Mouse (Mus musculus) Patski (cell line): Measurements from ENCODE around the gene Coq10a. TPM values are rescaled to one million over a fixed set of nuclear protein-coding genes. Genes with fewer than 3 reads are reported as not detected.

Experiments used
- ATAC-seq: fragments of 100-300 bp; one replicate; pipeline ENCODE4 v1.8.0; 2021
- CTCF ChIA-PET: fragments of 350-600 bp; sonication (Branson Sonifier 250); formaldehyde crosslinking; loops from one replicate; lab custom pipeline; 2022; ENCODE audit warnings: inconsistent platforms; lab: Charles Lee
- POLR2A ChIA-PET: fragments of 350-600 bp; sonication (Branson Sonifier 250); formaldehyde crosslinking; loops from one replicate; lab custom pipeline; 2022; ENCODE audit warnings: antibody characterized with exemption, inconsistent platforms; lab: Charles Lee
- DNase-seq: peaks from one replicate; pipeline ENCODE4 v3.0.0-alpha.2; 2011; ENCODE audit warnings: low read depth, low spot score
- H3K27me3 ChIP-seq: fragments of 371-371 bp; one replicate; pipeline ENCODE4 v1.5.1; 2021
- CTCF ChIP-seq: fragments of 100-300 bp; IDR thresholded peaks from one replicate; pipeline ENCODE4 v1.5.1; 2021
- in situ Hi-C: fragments of 300-500 bp; cut with MboI; formaldehyde crosslinking; loops from 3 replicates; pipeline ENCODE4 v1.11.1; 2018; ENCODE audit warnings: low pct_unique_long_range_greater_than_20kb, mixed read lengths
- polyA plus RNA-seq: library from polyadenylated mRNA; unstranded; gene quantifications from one replicate; pipeline ENCODE4 v1.2.3, GENCODE M21; 2021

Coq10a gene
- polyA plus RNA-seq, 1 experiment from 2014 or later = 34.5 TPM

- DNase-seq (no peak), ATAC-seq (peak; percentile 70)
- H3K27me3 ChIP-seq = no peaks in the 10 kb centered on the region
- ChIA-PET POLR2A (interaction anchor here (0.6 to 3.0 kb wide), 6 partner anchors 11 to 843 kb away, joined by 3 to 19 read pairs (median 4); partner anchors contain the start of genes Cs, Nabp2 and Rnf41), CTCF (interaction anchor here (1.2 to 6.4 kb wide), 5 partner anchors 9 to 20 kb away, joined by 3 to 42 read pairs (median 5); partner anchors contain the start of genes Cs and Pan2)
- no peak for TF ChIP-seq CTCF
- in situ Hi-C loops = no loop called here
Observed at GRCm38 (mm10) chr10:128322141-128323108, 46.4 kb downstream of the Coq10a start, which contains the start of gene Cnpy2. Cnpy2 (plus strand) TSS chr10:128322459.

DNA sequence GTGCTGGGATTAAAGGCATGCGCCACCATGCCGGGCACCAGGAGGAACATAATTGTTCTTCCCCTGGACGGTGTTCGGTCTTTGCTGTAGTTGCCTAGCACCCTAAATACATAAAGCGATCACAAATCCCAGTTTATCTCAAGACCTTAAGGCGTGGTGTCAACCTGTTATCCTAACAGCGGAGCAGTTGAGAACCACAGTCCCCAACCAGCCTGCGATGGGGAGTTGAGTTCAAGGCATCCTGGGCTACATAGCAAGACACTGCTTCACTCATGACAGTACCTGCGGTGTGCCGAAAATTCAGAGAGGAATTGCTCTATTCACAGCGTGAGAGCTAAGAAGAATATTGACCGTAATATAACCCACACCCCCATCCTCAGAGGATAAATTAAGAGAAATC lies 47.2 kb downstream of the Coq10a start:
- in situ Hi-C loops = no loop called here
- CTCF ChIA-PET = interaction anchor here (1.2 to 6.4 kb wide), 5 partner anchors 9 to 20 kb away, joined by 3 to 42 read pairs (median 5); partner anchors contain the start of genes Cs and Pan2
- no peak for DNase-seq
- no peak for TF ChIP-seq CTCF
- POLR2A ChIA-PET = interaction anchor here (3.0 kb wide), 1 partner anchor 16 kb away, joined by 19 read pairs; the partner anchor contains the start of gene Cs
- no peak for ATAC-seq
- no peaks in the 10 kb centered on the region for H3K27me3 ChIP-seq

GRCm38 (mm10) chr10:128315578-128315977 lies 53.2 kb downstream of the Coq10a start:
- ChIA-PET CTCF (interaction anchor here (1.2 to 1.4 kb wide), 2 partner anchors 11 to 45 kb away, joined by 3 read pairs; no protein-coding TSS in a partner anchor), POLR2A (interaction anchor here (0.6 to 0.9 kb wide), 2 partner anchors 12 to 59 kb away, joined by 3 read pairs; no protein-coding TSS in a partner anchor)
- no peaks in the 10 kb centered on the region for H3K27me3 ChIP-seq
- no peak for DNase-seq
- ATAC-seq = no peak
- in situ Hi-C loops = no loop called here
- TF ChIP-seq CTCF = no peak

Other genes starting within 250 kb of the Coq10a start
- 74.2 TPM for gene Rbms2, start 188.7 kb downstream of the Coq10a start, polyA plus RNA-seq
- gene Gls2, start 174.5 kb downstream of the Coq10a start, polyA plus RNA-seq = 1.6 TPM
- gene Spryd4, start 157.2 kb downstream of the Coq10a start, polyA plus RNA-seq = 13.8 TPM
- 0.04 TPM for gene Mip, start 143.2 kb downstream of the Coq10a start, polyA plus RNA-seq
- 17.5 TPM for gene Timeless, start 136.9 kb downstream of the Coq10a start, polyA plus RNA-seq
- gene Apon, start 114.9 kb downstream of the Coq10a start, polyA plus RNA-seq = 1.4 TPM
- gene Apof, start 100.3 kb downstream of the Coq10a start, polyA plus RNA-seq = 0.10 TPM
- 29.5 TPM for gene Stat2, start 98.4 kb downstream of the Coq10a start, polyA plus RNA-seq
- gene Il23a, start 70.2 kb downstream of the Coq10a start, polyA plus RNA-seq = 0.04 TPM
- 20.3 TPM for gene Pan2, start 65.7 kb downstream of the Coq10a start, polyA plus RNA-seq
- 200 TPM for gene Cnpy2, start 46.5 kb downstream of the Coq10a start, polyA plus RNA-seq
- gene Cs, start 31.3 kb downstream of the Coq10a start, polyA plus RNA-seq = 279 TPM
- gene Ankrd52, start 8.1 kb upstream of the Coq10a start, polyA plus RNA-seq = 55.9 TPM
- gene Slc39a5, start 32.2 kb upstream of the Coq10a start, polyA plus RNA-seq = 0.12 TPM
- gene Nabp2, start 42.5 kb upstream of the Coq10a start, polyA plus RNA-seq = 85.0 TPM
- 43.3 TPM for gene Rnf41, start 42.7 kb upstream of the Coq10a start, polyA plus RNA-seq
- 102 TPM for gene Smarcc2, start 90.3 kb upstream of the Coq10a start, polyA plus RNA-seq
- 1,994 TPM for gene Myl6, start 125.1 kb upstream of the Coq10a start, polyA plus RNA-seq
- 54.1 TPM for gene Myl6b, start 129.7 kb upstream of the Coq10a start, polyA plus RNA-seq
- gene Esyt1, start 156.9 kb upstream of the Coq10a start, polyA plus RNA-seq = 75.8 TPM
- 16.8 TPM for gene Zc3h10, start 178.8 kb upstream of the Coq10a start, polyA plus RNA-seq
- 1,532 TPM for gene Rpl41, start 180.3 kb upstream of the Coq10a start, polyA plus RNA-seq
- gene Pa2g4, start 197.0 kb upstream of the Coq10a start, polyA plus RNA-seq = 117 TPM
- gene Erbb3, start 220.7 kb upstream of the Coq10a start, polyA plus RNA-seq = 1.2 TPM